8 mouse cellular contexts compared by ENCODE assay signal in genomic region chr3:104596451-104597134, GRCm38 (mm10). TPM values are rescaled to one million over a fixed set of nuclear protein-coding genes. Genes with fewer than 3 reads are reported as not detected.
A peak's percentile ranks its signal among the peaks of the same experiment; 100 is the strongest.
DNase-seq lines count a peak whose midpoint lies in the region; ATAC-seq and TF ChIP-seq lines count a peak whose summit lies in the region.

No protein-coding gene starts in this region.

- peak; percentile 43; the same call in 1 of the 2 replicates for ATAC-seq in forebrain, embryonic 13.5 days
- ATAC-seq in kidney, postnatal 0 days (replicated peaks; ENCODE audit: low FRiP score, low read depth) = no peak
- ATAC-seq in Patski = peak; percentile 18
- peak; percentile 65 for ATAC-seq in hindbrain, embryonic 16.5 days

- H3K4me2 ChIP-seq in forebrain, embryonic 13.5 days = no peak overlapping the region
- H3K4me2 ChIP-seq in kidney, postnatal 0 days (ENCODE audit: low read length) = no peak overlapping the region
- H3K4me2 ChIP-seq in hindbrain, embryonic 16.5 days (ENCODE audit: low read length) = peak overlapping the region; percentile 30

- CTCF ChIA-PET in Patski (lab: Charles Lee) = interaction anchor here (0.8 to 1.3 kb wide), 6 partner anchors 9 to 43 kb away, joined by 3 to 12 read pairs (median 4); no protein-coding TSS in a partner anchor

- POLR2A ChIA-PET in Patski (lab: Charles Lee) = interaction anchor here (1.3 kb wide), 1 partner anchor 9 kb away, joined by 4 read pairs; no protein-coding TSS in a partner anchor

- no peaks in the 10 kb centered on the region for H3K27me3 ChIP-seq in forebrain, embryonic 13.5 days
- no peaks in the 10 kb centered on the region for H3K27me3 ChIP-seq in forebrain, embryonic 10.5 days (ENCODE audit: poor library complexity, severe bottlenecking)
- no peaks in the 10 kb centered on the region for H3K27me3 ChIP-seq in kidney, postnatal 0 days (ENCODE audit: insufficient read depth, low read length)
- no peaks in the 10 kb centered on the region for H3K27me3 ChIP-seq in Patski
- no peaks in the 10 kb centered on the region for H3K27me3 ChIP-seq in hindbrain, embryonic 16.5 days (replicated peaks; ENCODE audit: control insufficient read depth, insufficient read depth, low read length)

- 0 out of 2 replicates have a peak, but pooled peaks cover 10% of the 10 kb centered on the region for H3K4me1 ChIP-seq in forebrain, embryonic 13.5 days
- no peaks in the 10 kb centered on the region for H3K4me1 ChIP-seq in forebrain, embryonic 10.5 days
- no peaks in the 10 kb centered on the region for H3K4me1 ChIP-seq in kidney, postnatal 0 days (replicated peaks; ENCODE audit: insufficient read depth, low read length)
- H3K4me1 ChIP-seq in hindbrain, embryonic 16.5 days (ENCODE audit: control insufficient read depth, insufficient read depth, low read depth, low read length) = no peaks in the 10 kb centered on the region; the same call in 1 of the 2 replicates

- DNase-seq in forebrain, embryonic 10.5 days (ENCODE audit: extremely low spot score, low spot score) = no peak
- no peak for DNase-seq in kidney, postnatal 0 days (ENCODE audit: low spot score)
- no peak for DNase-seq in kidney, postnatal 25 days
- DNase-seq in Patski (ENCODE audit: low read depth, low spot score) = no peak
- DNase-seq in ovary, postnatal 36 days (ENCODE audit: low spot score) = no peak
- no peak for DNase-seq in Muller cell, postnatal 12 days (ENCODE audit: inconsistent ontology term)

- in situ Hi-C loops in Patski (cut with MboI; ENCODE audit: low pct_unique_long_range_greater_than_20kb) = no loop called here

- H3K9me3 ChIP-seq in forebrain, embryonic 13.5 days (replicated peaks) = no peaks in the 10 kb centered on the region
- H3K9me3 ChIP-seq in forebrain, embryonic 10.5 days = no peaks in the 10 kb centered on the region; the same call in 1 of the 2 replicates
- no peaks in the 10 kb centered on the region for H3K9me3 ChIP-seq in kidney, postnatal 0 days (replicated peaks; ENCODE audit: low read length)
- H3K9me3 ChIP-seq in hindbrain, embryonic 16.5 days (ENCODE audit: control insufficient read depth, low read length) = no peaks in the 10 kb centered on the region

- 87% methylated on average over 6 of the region's 6 CpGs for WGBS in forebrain, embryonic 13.5 days
- 85% methylated on average over 6 of the region's 6 CpGs for WGBS in forebrain, embryonic 10.5 days
- 45% methylated on average over 6 of the region's 6 CpGs for WGBS in kidney, postnatal 0 days
- 54% methylated on average over 6 of the region's 6 CpGs for WGBS in hindbrain, embryonic 16.5 days

- 0 out of 2 replicates have a peak, but pooled peaks have one; percentile 24 for TF ChIP-seq CTCF in kidney, postnatal 0 days (IDR thresholded peaks at IDR 0.05; ENCODE audit: low read depth)
- no peak for TF ChIP-seq CTCF in Patski (IDR thresholded peaks at IDR 0.05)

- H3K27ac ChIP-seq in forebrain, embryonic 13.5 days = peak overlapping the region; percentile 36; the same call in 1 of the 2 replicates
- H3K27ac ChIP-seq in forebrain, embryonic 10.5 days = no peak overlapping the region
- H3K27ac ChIP-seq in kidney, postnatal 0 days = no peak overlapping the region
- peak overlapping the region; percentile 73 for H3K27ac ChIP-seq in hindbrain, embryonic 16.5 days (ENCODE audit: low read depth, low read length)

- no peaks in the 10 kb centered on the region for H3K36me3 ChIP-seq in forebrain, embryonic 13.5 days (ENCODE audit: poor library complexity, severe bottlenecking)
- no peaks in the 10 kb centered on the region for H3K36me3 ChIP-seq in forebrain, embryonic 10.5 days (replicated peaks)
- no peaks in the 10 kb centered on the region for H3K36me3 ChIP-seq in kidney, postnatal 0 days (ENCODE audit: insufficient read depth, low read length)
- H3K36me3 ChIP-seq in hindbrain, embryonic 16.5 days (ENCODE audit: control insufficient read depth, insufficient read depth, low read length) = no peaks in the 10 kb centered on the region

- H3K4me3 ChIP-seq in forebrain, embryonic 13.5 days = no peak overlapping the region
- no peak overlapping the region for H3K4me3 ChIP-seq in forebrain, embryonic 10.5 days
- H3K4me3 ChIP-seq in kidney, postnatal 0 days (replicated peaks; ENCODE audit: low read depth, low read length) = no peak overlapping the region
- no peak overlapping the region for H3K4me3 ChIP-seq in hindbrain, embryonic 16.5 days (ENCODE audit: low read length)

- H3K9ac ChIP-seq in forebrain, embryonic 13.5 days = no peak overlapping the region
- H3K9ac ChIP-seq in kidney, postnatal 0 days (ENCODE audit: low read depth, low read length) = no peak overlapping the region
- H3K9ac ChIP-seq in hindbrain, embryonic 16.5 days (ENCODE audit: low read depth, low read length) = peak overlapping the region; percentile 9; the same call in 1 of the 2 replicates

RNA-seq across cellular contexts. Expression of gene Slc16a1, which starts 41.9 kb away (rescaled TPM):
- 18.4 and 19.7 TPM in 2 replicates for polyA plus RNA-seq in forebrain, embryonic 13.5 days (2015; fragmentation: Nextera tagmentation; extraction: Ambion mirVana)
- polyA plus RNA-seq in forebrain, embryonic 10.5 days (2016; fragmentation: Nextera tagmentation; extraction: Ambion mirVana) = 57.3 and 60.0 TPM in 2 replicates
- 39.6 and 43.2 TPM in 2 replicates for polyA plus RNA-seq in kidney, postnatal 0 days (2015; fragmentation: Nextera tagmentation; extraction: Ambion mirVana)
- polyA plus RNA-seq in Patski (2021) = 48.1 TPM
- polyA plus RNA-seq in hindbrain, embryonic 16.5 days (2015; fragmentation: Nextera tagmentation; extraction: Ambion mirVana) = 12.6 and 12.7 TPM in 2 replicates

Comparison
In these comparisons a context has a peak if more than half of its experiments do, and no peak if none do; other contexts are left out.
1. H3K27ac ChIP-seq: peak in forebrain, embryonic 13.5 days (single experiment) and hindbrain, embryonic 16.5 days (single experiment); none in forebrain, embryonic 10.5 days (single experiment) and kidney, postnatal 0 days (single experiment).